Mouse (Mus musculus) limb, embryonic 14.5 days (tissue): ENCODE results near the gene Stat5a. TPM values are rescaled to one million over a fixed set of nuclear protein-coding genes. Genes with fewer than 3 reads are reported as not detected.

Experiments used
- ATAC-seq: fragments of 200-750 bp; cut with Nextera tagmentation; 2 replicates; pipeline ENCODE4 v1.8.0; 2017; ENCODE audit warnings: low read depth, moderate number of reproducible peaks, moderate TSS enrichment; ENCODE audit not compliant: low FRiP score
- DNase-seq: peaks from one replicate; pipeline ENCODE4 v3.0.0-alpha.2; 2015; ENCODE audit warnings: low spot score
- H3K27ac ChIP-seq: fragments of 300-500 bp; sonication (generic); replicated peaks from 2 replicates; pipeline ENCODE4 v1.5.1; 2014; ENCODE audit warnings: low read depth, mild to moderate bottlenecking, low read length, moderate library complexity, mixed read lengths
- H3K27me3 ChIP-seq: fragments of 300-500 bp; sonication (generic); 2 replicates; pipeline ENCODE4 v1.6.1; 2014; ENCODE audit warnings: low read length, mixed read lengths; ENCODE audit not compliant: control insufficient read depth, insufficient read depth
- H3K36me3 ChIP-seq: fragments of 300-500 bp; sonication (generic); 2 replicates; pipeline ENCODE4 v1.6.1; 2014; ENCODE audit warnings: mild to moderate bottlenecking, low read length, moderate library complexity, mixed read lengths; ENCODE audit not compliant: control insufficient read depth, insufficient read depth
- H3K4me1 ChIP-seq: fragments of 300-500 bp; sonication (generic); 2 replicates; pipeline ENCODE4 v1.6.1; 2014; ENCODE audit warnings: antibody characterized with exemption, low read length, mixed read lengths; ENCODE audit not compliant: control insufficient read depth, insufficient read depth
- H3K4me2 ChIP-seq: fragments of 300-500 bp; sonication (generic); replicated peaks from 2 replicates; pipeline ENCODE4 v1.6.1; 2014; ENCODE audit warnings: low read depth, mild to moderate bottlenecking, low read length, moderate library complexity; ENCODE audit not compliant: severe bottlenecking
- H3K4me3 ChIP-seq: fragments of 300-500 bp; sonication (generic); replicated peaks from 2 replicates; pipeline ENCODE4 v1.5.1; 2014; ENCODE audit warnings: low read length
- H3K9ac ChIP-seq: fragments of 300-500 bp; sonication (generic); 2 replicates; pipeline ENCODE4 v1.6.1; 2014; ENCODE audit warnings: mild to moderate bottlenecking, low read depth, low read length, moderate library complexity; ENCODE audit not compliant: severe bottlenecking
- H3K9me3 ChIP-seq: fragments of 300-500 bp; sonication (generic); 2 replicates; pipeline ENCODE4 v1.6.1; 2016; ENCODE audit warnings: low read length; ENCODE audit not compliant: control insufficient read depth
- POLR2A ChIP-seq: fragments of 200-500 bp; IDR thresholded peaks from 2 replicates; pipeline ENCODE4 v1.8.0; 2012; ENCODE audit warnings: inconsistent platforms, mild to moderate bottlenecking, moderate library complexity, borderline replicate concordance; ENCODE audit not compliant: insufficient read depth, insufficient read length; ENCODE audit errors: extremely low read depth
- WGBS: fragments of 180-500 bp; shearing (Covaris S2); extraction: QIAGEN DNeasy Blood & Tissue Kit; methylation state at CpG from one replicate; pipeline ENCODE4 v1.1.7; 2014; 5-methylcytosine and 5-hydroxymethylcytosine counted together
- polyA plus RNA-seq, 2 experiments: library from polyadenylated mRNA; depleted of rRNA in 1 of 2; stranded (reverse) in 1 of 2; unstranded in 1 of 2; fragments of >200 nt; fragmentation: Nextera tagmentation in 1 of 2; extraction: Ambion mirVana in 1 of 2; gene quantifications; 2 replicates each; pipeline versions ENCODE4 v1.2.1 to v1.2.3; 2012 to 2014

Stat5a gene
- polyA plus RNA-seq, 2 experiments, result 7.8 to 8.0 TPM

- WGBS, result 80% methylated on average over 9 of the region's 9 CpGs
These were observed 33.7 kb upstream of the Stat5a start for GRCm38 (mm10) chr11:100825451-100825850.

GRCm38 (mm10) chr11:100826161-100826866 is 32.8 kb upstream of the Stat5a start:
- H3K4me1 ChIP-seq, result 0 out of 2 replicates have a peak, but pooled peaks cover 10% of the 10 kb centered on the region
- H3K27ac ChIP-seq, result no peak overlapping the region
- DNase-seq, result no peak
- H3K9me3 ChIP-seq, result no peaks in the 10 kb centered on the region
- no peaks in the 10 kb centered on the region for H3K36me3 ChIP-seq
- H3K9ac ChIP-seq, result no peak overlapping the region
- no peak for TF ChIP-seq POLR2A
- H3K4me2 ChIP-seq, result no peak overlapping the region
- H3K27me3 ChIP-seq, result no peaks in the 10 kb centered on the region
- H3K4me3 ChIP-seq, result no peak overlapping the region
- no peak for ATAC-seq
- WGBS, result 49% methylated on average over 13 of the region's 13 CpGs

More at GRCm38 (mm10) chr11:100825451-100825850, 33.7 kb upstream of the Stat5a start:
- Histone ChIP-seq H3K9ac (no peak overlapping the region), H3K27me3 (no peaks in the 10 kb centered on the region), H3K4me1 (0 out of 2 replicates have a peak, but pooled peaks cover 10% of the 10 kb centered on the region), H3K9me3 (no peaks in the 10 kb centered on the region), H3K27ac (no peak overlapping the region), H3K36me3 (no peaks in the 10 kb centered on the region), H3K4me2 (no peak overlapping the region), H3K4me3 (no peak overlapping the region)
- ATAC-seq (no peak), DNase-seq (no peak)
- no peak for TF ChIP-seq POLR2A

GRCm38 (mm10) chr11:100828676-100829151 is 30.4 kb upstream of the Stat5a start:
- ATAC-seq (no peak), DNase-seq (no peak)
- no peak for TF ChIP-seq POLR2A
- no peak overlapping the region for H3K9ac ChIP-seq
- H3K36me3 ChIP-seq, result no peaks in the 10 kb centered on the region
- 0 out of 2 replicates have a peak, but pooled peaks cover 10% of the 10 kb centered on the region for H3K4me1 ChIP-seq
- H3K4me2 ChIP-seq, result no peak overlapping the region
- WGBS, result 65% methylated on average over 10 of the region's 10 CpGs
- H3K27me3 ChIP-seq, result no peaks in the 10 kb centered on the region
- H3K4me3 ChIP-seq, result no peak overlapping the region
- H3K27ac ChIP-seq, result no peak overlapping the region
- no peaks in the 10 kb centered on the region for H3K9me3 ChIP-seq

- Histone ChIP-seq H3K27ac (no peak overlapping the region), H3K4me1 (0 out of 2 replicates have a peak, but pooled peaks cover 10% of the 10 kb centered on the region), H3K4me2 (no peak overlapping the region), H3K36me3 (no peaks in the 10 kb centered on the region), H3K4me3 (no peak overlapping the region), H3K9me3 (no peaks in the 10 kb centered on the region), H3K9ac (no peak overlapping the region; the same call in 1 of the 2 replicates), H3K27me3 (no peaks in the 10 kb centered on the region)
- no peak for DNase-seq
- 73% methylated on average over 12 of the region's 12 CpGs for WGBS
- no peak for ATAC-seq
- no peak for TF ChIP-seq POLR2A
These were observed 29.5 kb upstream of the Stat5a start for GRCm38 (mm10) chr11:100829691-100830090.

- no peak overlapping the region for H3K27ac ChIP-seq
- no peaks in the 10 kb centered on the region for H3K27me3 ChIP-seq
- WGBS, result 80% methylated on average over 10 of the region's 10 CpGs
- 0 out of 2 replicates have a peak, but pooled peaks cover 10% of the 10 kb centered on the region for H3K4me1 ChIP-seq
- no peaks in the 10 kb centered on the region for H3K9me3 ChIP-seq
- ATAC-seq (no peak), DNase-seq (no peak)
- H3K9ac ChIP-seq, result no peak overlapping the region
- H3K4me3 ChIP-seq, result no peak overlapping the region
- H3K36me3 ChIP-seq, result no peaks in the 10 kb centered on the region
- TF ChIP-seq POLR2A, result no peak
- H3K4me2 ChIP-seq, result no peak overlapping the region
These were observed 27.8 kb upstream of the Stat5a start for GRCm38 (mm10) chr11:100831396-100831795.
